Comparison of ENCODE assay signal across 7 mouse cellular contexts in the genomic region with DNA sequence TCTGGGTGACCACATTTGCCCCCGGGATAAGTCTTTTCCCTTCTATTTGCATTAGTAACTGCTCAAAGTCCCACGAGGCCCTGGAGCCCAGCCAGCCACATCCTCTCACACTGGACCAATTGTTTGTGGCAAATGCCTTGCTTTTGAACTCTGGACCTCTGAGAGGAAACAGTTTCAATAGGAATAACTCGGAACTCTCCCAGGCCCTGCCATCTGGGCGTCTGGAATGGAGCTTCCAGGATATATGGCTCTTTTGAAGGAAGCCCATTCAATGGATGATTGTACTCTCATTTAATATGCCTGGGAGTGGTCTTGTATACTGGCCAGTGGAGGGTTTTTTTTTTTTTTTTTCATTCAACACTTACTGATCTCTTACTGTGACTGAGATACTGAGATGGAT. TPM values are rescaled to one million over a fixed set of nuclear protein-coding genes. Genes with fewer than 3 reads are reported as not detected.
DNase-seq lines count a peak whose midpoint lies in the region; ATAC-seq and TF ChIP-seq lines count a peak whose summit lies in the region.

No protein-coding gene starts in this region.

- no peak for ATAC-seq in kidney, embryonic 14.5 days (ENCODE audit: low FRiP score, low TSS enrichment)
- ATAC-seq in midbrain, embryonic 14.5 days (ENCODE audit: low FRiP score, low TSS enrichment): no peak

- no peak overlapping the region for H3K4me3 ChIP-seq in ES-E14 (ENCODE audit: insufficient read depth in 1 of 2, low read depth in 1 of 2, low read length in 2 of 2, poor library complexity in 1 of 2, severe bottlenecking in 1 of 2)
- H3K4me3 ChIP-seq in kidney, embryonic 14.5 days (ENCODE audit: low read length): no peak overlapping the region
- H3K4me3 ChIP-seq in midbrain, embryonic 14.5 days (replicated peaks; ENCODE audit: low read depth, low read length): no peak overlapping the region

- H3K9me3 ChIP-seq in ES-E14 (ENCODE audit: control insufficient read depth, insufficient read depth, low read depth, low read length): no peaks in the 10 kb centered on the region
- peaks cover under 1% of the 10 kb centered on the region for H3K9me3 ChIP-seq in kidney, embryonic 14.5 days (ENCODE audit: control insufficient read depth, low read length)
- H3K9me3 ChIP-seq in midbrain, embryonic 14.5 days (ENCODE audit: control insufficient read depth, low read length): no peaks in the 10 kb centered on the region

- no peak overlapping the region for H3K9ac ChIP-seq in ES-E14 (ENCODE audit: insufficient read depth, low read depth, low read length, poor library complexity, severe bottlenecking)
- no peak overlapping the region for H3K9ac ChIP-seq in kidney, embryonic 14.5 days (ENCODE audit: low read depth, low read length)
- H3K9ac ChIP-seq in midbrain, embryonic 14.5 days (replicated peaks; ENCODE audit: low read length): no peak overlapping the region

- WGBS in kidney, embryonic 14.5 days: 27% methylated on average over 4 of the region's 4 CpGs
- 11% methylated on average over 4 of the region's 4 CpGs for WGBS in midbrain, embryonic 14.5 days

- H3K4me2 ChIP-seq in kidney, embryonic 14.5 days (replicated peaks; ENCODE audit: low read depth, low read length): no peak overlapping the region
- H3K4me2 ChIP-seq in midbrain, embryonic 14.5 days (ENCODE audit: low read length): no peak overlapping the region

- H3K4me1 ChIP-seq in ES-E14 (ENCODE audit: control insufficient read depth in 2 of 2, insufficient read depth in 2 of 2, low read length in 2 of 2, poor library complexity in 1 of 2): peaks cover 0 to 7% of the 10 kb centered on the region in 2 experiments; a peak in 2 of 4 replicates
- H3K4me1 ChIP-seq in kidney, embryonic 14.5 days (ENCODE audit: control insufficient read depth, insufficient read depth, low read length): 0 out of 2 replicates have a peak, but pooled peaks cover 5% of the 10 kb centered on the region
- H3K4me1 ChIP-seq in midbrain, embryonic 14.5 days (ENCODE audit: control insufficient read depth, insufficient read depth, low read length): peaks cover 9% of the 10 kb centered on the region

- H3K27ac ChIP-seq in ES-E14 (ENCODE audit: insufficient read depth, low read depth, low read length, poor library complexity, severe bottlenecking): no peak overlapping the region
- peak overlapping the region; percentile 45; the same call in 1 of the 2 replicates for H3K27ac ChIP-seq in kidney, embryonic 14.5 days (ENCODE audit: low read depth, low read length)
- H3K27ac ChIP-seq in midbrain, embryonic 14.5 days (replicated peaks; ENCODE audit: low read depth, low read length): no peak overlapping the region

- H3K27me3 ChIP-seq in kidney, embryonic 14.5 days (ENCODE audit: control insufficient read depth, insufficient read depth, low read length): no peaks in the 10 kb centered on the region; the same call in 1 of the 2 replicates
- H3K27me3 ChIP-seq in midbrain, embryonic 14.5 days (ENCODE audit: control insufficient read depth, insufficient read depth, low read length): no peaks in the 10 kb centered on the region

- DNase-seq in ES-E14 (ENCODE audit: low read depth, low spot score): no peak
- DNase-seq in adrenal gland, adult 8-10 months: peak; percentile 50
- peak; percentile 79 to 86 for DNase-seq in heart, adult 9 months (ENCODE audit: low spot score in 2 of 2)
- DNase-seq in midbrain, embryonic 14.5 days: peak; percentile 72
- no peak for DNase-seq in T-cell, adult 2 months (ENCODE audit: low spot score)
- no peak for DNase-seq in urinary bladder, postnatal 4 days (ENCODE audit: low spot score in 2 of 2)

- H3K36me3 ChIP-seq in ES-E14 (ENCODE audit: control insufficient read depth, insufficient read depth, low read length, poor library complexity, severe bottlenecking): no peaks in the 10 kb centered on the region
- H3K36me3 ChIP-seq in kidney, embryonic 14.5 days (ENCODE audit: control insufficient read depth, insufficient read depth, low read length): no peaks in the 10 kb centered on the region
- H3K36me3 ChIP-seq in midbrain, embryonic 14.5 days (ENCODE audit: control insufficient read depth, insufficient read depth, low read length): no peaks in the 10 kb centered on the region

- in situ Hi-C loops in ES-E14 (cut with MboI; ENCODE audit: low sequenced_read_pairs in 2 of 2, unreplicated experiment in 2 of 2): no loop called here

TF ChIP-seq in ES-E14, 5 proteins besides CTCF, POLR2A, EP300 and RAD21:
- no peak for TF ChIP-seq CHD2 (IDR thresholded peaks at IDR 0.05; ENCODE audit: low read depth, low read length)
- no peak for TF ChIP-seq HCFC1 (IDR thresholded peaks at IDR 0.05; ENCODE audit: borderline replicate concordance, insufficient read depth, low read length)
- TF ChIP-seq ZNF384 (IDR thresholded peaks at IDR 0.05; ENCODE audit: low read depth, low read length): peak; percentile 59; the same call in 1 of the 2 replicates
- TF ChIP-seq ZC3H11A (IDR thresholded peaks at IDR 0.05; ENCODE audit: borderline replicate concordance, low read depth, low read length): no peak
- TF ChIP-seq MAFK (IDR thresholded peaks at IDR 0.05; ENCODE audit: insufficient read depth, low read depth, low read length): no peak

RNA-seq across cellular contexts. Expression of a gene that starts 21.0 kb away (rescaled TPM):
- total RNA-seq in ES-E14 (2012; rRNA removed): 51.0 and 57.0 TPM in 2 replicates
- total RNA-seq in adrenal gland, adult 8-10 months (2022): 100 to 1,000 TPM; 100 to 139 (median 108) TPM
- 29.6 and 33.7 TPM in 2 replicates for polyA plus RNA-seq in kidney, embryonic 14.5 days (2014; fragmentation: Nextera tagmentation; extraction: Ambion mirVana)
- 36.4 and 43.8 TPM in 2 replicates for polyA plus RNA-seq in midbrain, embryonic 14.5 days (2014; fragmentation: Nextera tagmentation; extraction: Ambion mirVana)

Comparison
In these comparisons a context has a peak if more than half of its experiments do, and no peak if none do; other contexts are left out.
1. DNase-seq: peak in adrenal gland, adult 8-10 months (single experiment), heart, adult 9 months (2 of 2) and midbrain, embryonic 14.5 days (single experiment); none in ES-E14 (single experiment), T-cell, adult 2 months (single experiment) and urinary bladder, postnatal 4 days (0 of 2).